Mouse (Mus musculus): ENCODE results near the gene Zbtb2. TPM values are rescaled to one million over a fixed set of nuclear protein-coding genes. Genes with fewer than 3 reads are reported as not detected.
"Not testable (repeated sequence)": the region's sequence is repeated elsewhere in the genome, so short reads cannot be mapped to it uniquely, and the experiment has no call there.

The Zbtb2 gene
- 11.7 and 12.8 TPM in 2 replicates for polyA plus RNA-seq (2015; fragmentation: Nextera tagmentation; extraction: Ambion mirVana)

DNA sequence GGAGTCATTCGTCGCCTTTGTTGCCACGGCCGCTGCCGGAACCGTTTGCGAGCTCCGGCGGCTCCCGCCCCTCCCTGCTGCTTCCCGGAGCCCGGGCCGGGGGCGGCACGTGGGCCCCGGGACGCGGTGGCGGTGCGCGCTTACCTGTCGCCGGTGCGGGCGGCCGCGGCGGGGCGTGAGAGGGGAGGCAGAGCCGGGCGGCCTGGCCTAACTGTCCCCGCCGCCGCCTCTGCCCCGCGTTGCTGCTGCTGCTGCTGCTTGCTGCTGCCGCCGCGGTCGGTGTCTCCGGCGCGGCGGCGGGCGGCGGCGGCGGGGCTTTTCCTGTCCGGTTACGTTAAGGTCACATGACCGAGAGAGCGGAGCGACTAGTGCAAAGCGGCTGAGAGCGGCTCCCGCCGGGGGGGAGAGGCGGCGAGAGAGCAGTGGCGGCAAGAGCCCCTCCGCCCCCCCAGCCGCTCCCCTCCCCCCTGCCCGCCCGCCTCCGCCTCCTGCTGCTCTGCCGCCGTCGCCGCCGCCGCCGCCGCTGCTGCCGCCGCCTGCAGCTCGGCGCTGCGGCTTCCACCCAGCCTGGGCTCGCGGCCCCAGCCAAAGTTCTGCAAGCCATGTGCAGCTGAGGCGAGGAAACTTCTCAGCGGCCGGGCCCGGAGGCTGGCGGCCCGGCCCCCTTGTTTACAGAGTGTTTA is at the start of gene Zbtb2:
Zbtb2 (minus strand) TSS at position 408 of the 683 bp plus-strand sequence.
- Histone ChIP-seq H3K9me3 (replicated peaks; ENCODE audit: control insufficient read depth, low read length) (no peaks in the 10 kb centered on the region), H3K27me3 (ENCODE audit: control insufficient read depth, insufficient read depth, low read length) (no peaks in the 10 kb centered on the region), H3K4me2 (ENCODE audit: low read depth, low read length) (peak within 1 kb of the TSS; percentile 93), H3K36me3 (ENCODE audit: control insufficient read depth, insufficient read depth, low read length) (0 out of 2 replicates have a peak, but pooled peaks cover 5% of the 10 kb centered on the region), H3K9ac (ENCODE audit: low read length) (peak within 1 kb of the TSS; percentile 99), H3K4me3 (replicated peaks; ENCODE audit: low read length) (peak within 1 kb of the TSS; percentile 92), H3K27ac (ENCODE audit: low read length) (peak within 1 kb of the TSS; percentile 99), H3K4me1 (ENCODE audit: control insufficient read depth, insufficient read depth, low read length) (peaks cover 34% of the 10 kb centered on the region)
- no peak for ATAC-seq (ENCODE audit: insufficient read depth, low FRiP score)
- under 1% methylated on average over 68 of the region's 87 CpGs for WGBS

DNA sequence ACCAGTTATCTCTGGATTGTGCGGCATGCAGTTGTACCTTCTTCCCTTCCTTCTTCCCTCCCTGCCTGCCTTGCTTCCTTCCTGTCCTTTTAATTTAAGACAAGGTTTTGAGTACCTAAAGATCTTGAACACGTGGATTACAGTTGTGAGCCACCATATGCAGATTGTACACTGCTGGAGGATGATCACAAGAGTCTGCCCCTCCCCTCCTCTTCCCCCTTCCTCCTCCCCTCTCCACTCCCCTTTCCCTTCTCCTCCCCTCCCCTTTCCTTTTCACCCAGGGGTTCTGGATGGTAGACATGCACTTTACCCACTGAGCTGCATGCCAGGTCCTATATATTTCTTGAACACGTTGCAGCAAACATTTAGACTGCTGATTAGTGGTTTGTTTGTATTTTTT is 47.5 kb upstream of the Zbtb2 start:
- H3K27ac ChIP-seq (ENCODE audit: low read length), result no peak overlapping the region
- H3K9me3 ChIP-seq (replicated peaks; ENCODE audit: control insufficient read depth, low read length), result no peaks in the 10 kb centered on the region
- H3K4me3 ChIP-seq (replicated peaks; ENCODE audit: low read length), result no peak overlapping the region
- no peak overlapping the region for H3K9ac ChIP-seq (ENCODE audit: low read length)
- H3K27me3 ChIP-seq (ENCODE audit: control insufficient read depth, insufficient read depth, low read length), result no peaks in the 10 kb centered on the region
- H3K4me2 ChIP-seq (ENCODE audit: low read depth, low read length), result no peak overlapping the region
- peaks cover 4% of the 10 kb centered on the region for H3K36me3 ChIP-seq (ENCODE audit: control insufficient read depth, insufficient read depth, low read length)
- ATAC-seq (ENCODE audit: insufficient read depth, low FRiP score), result no peak
- WGBS, result 89% methylated on average over 3 of the region's 3 CpGs
- peaks cover 14% of the 10 kb centered on the region for H3K4me1 ChIP-seq (ENCODE audit: control insufficient read depth, insufficient read depth, low read length)

DNA sequence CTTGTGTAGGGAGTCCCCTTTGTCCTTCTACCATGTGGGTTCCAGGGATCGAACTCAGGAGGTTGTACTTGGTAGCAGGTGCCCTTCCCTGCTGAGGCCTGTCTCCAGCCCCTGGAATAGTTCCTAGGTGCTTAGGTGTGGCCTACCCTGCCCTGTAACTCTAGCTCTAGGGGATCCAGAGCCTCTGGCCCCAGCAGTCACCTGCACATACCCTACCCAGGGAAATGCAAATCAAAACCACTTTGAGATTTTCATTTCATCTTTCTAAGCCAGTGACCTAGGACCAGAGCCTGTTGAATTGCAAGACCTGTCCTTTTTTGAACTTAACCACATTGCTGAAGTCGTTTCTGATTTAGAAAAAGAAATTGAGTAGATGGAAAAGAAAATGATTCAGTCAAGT is 46.0 kb upstream of the Zbtb2 start:
- not testable (repeated sequence) for ATAC-seq (ENCODE audit: insufficient read depth, low FRiP score); H3K9ac ChIP-seq (ENCODE audit: low read length); H3K9me3 ChIP-seq (replicated peaks; ENCODE audit: control insufficient read depth, low read length); H3K4me3 ChIP-seq (replicated peaks; ENCODE audit: low read length); H3K27me3 ChIP-seq (ENCODE audit: control insufficient read depth, insufficient read depth, low read length); H3K36me3 ChIP-seq (ENCODE audit: control insufficient read depth, insufficient read depth, low read length); H3K27ac ChIP-seq (ENCODE audit: low read length)
- Histone ChIP-seq H3K4me1 (ENCODE audit: control insufficient read depth, insufficient read depth, low read length) (peaks cover 14% of the 10 kb centered on the region), H3K4me2 (ENCODE audit: low read depth, low read length) (0 out of 2 replicates have a peak overlapping the region, but pooled peaks have one; percentile 55)
- 82% methylated on average over 2 of the region's 2 CpGs for WGBS

DNA sequence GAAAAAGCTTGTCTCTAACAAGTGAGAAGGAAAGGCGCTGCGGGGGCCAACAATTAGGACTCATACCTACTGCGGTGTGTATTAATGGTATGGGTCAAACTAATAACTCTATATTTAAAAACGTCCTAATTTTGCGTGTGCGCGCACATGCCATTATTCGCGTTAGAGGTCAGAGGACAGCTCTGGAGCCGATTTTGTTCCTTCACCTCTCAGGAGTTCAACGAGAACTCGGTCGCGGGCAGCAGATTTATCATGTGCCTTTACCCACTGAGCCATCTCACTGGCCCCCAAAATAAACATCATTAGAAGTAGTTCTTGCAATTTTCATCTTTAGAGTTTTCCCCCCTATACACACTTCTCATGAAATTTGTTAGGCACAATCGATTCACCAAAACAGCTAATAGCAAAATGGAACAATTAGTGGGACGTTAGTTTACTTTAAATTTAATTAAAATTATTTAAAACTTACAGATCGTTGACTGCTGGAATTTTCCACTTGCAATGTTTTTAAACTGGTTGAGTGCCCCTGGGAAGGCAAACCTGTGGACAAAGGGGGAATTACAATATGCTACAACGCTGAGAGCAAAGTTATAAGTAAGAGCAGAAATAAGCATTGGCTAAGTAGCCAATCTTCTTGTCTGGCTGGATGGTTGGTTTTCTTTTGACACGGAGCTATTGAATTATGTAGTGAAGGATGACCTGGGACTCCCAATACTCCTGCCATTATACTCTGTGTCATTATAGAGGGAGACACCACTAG is 45.3 kb upstream of the Zbtb2 start:
- H3K27me3 ChIP-seq (ENCODE audit: control insufficient read depth, insufficient read depth, low read length), result no peaks in the 10 kb centered on the region
- H3K9ac ChIP-seq (ENCODE audit: low read length), result peak overlapping the region; percentile 72
- H3K9me3 ChIP-seq (replicated peaks; ENCODE audit: control insufficient read depth, low read length), result no peaks in the 10 kb centered on the region
- WGBS, result 8% methylated on average over 19 of the region's 19 CpGs
- H3K36me3 ChIP-seq (ENCODE audit: control insufficient read depth, insufficient read depth, low read length), result peaks cover 3% of the 10 kb centered on the region
- peak overlapping the region; percentile 55 for H3K4me2 ChIP-seq (ENCODE audit: low read depth, low read length)
- H3K4me1 ChIP-seq (ENCODE audit: control insufficient read depth, insufficient read depth, low read length), result peaks cover 14% of the 10 kb centered on the region
- ATAC-seq (ENCODE audit: insufficient read depth, low FRiP score), result no peak
- peak overlapping the region; percentile 93 for H3K27ac ChIP-seq (ENCODE audit: low read length)
- H3K4me3 ChIP-seq (replicated peaks; ENCODE audit: low read length), result peak overlapping the region; percentile 64

DNA sequence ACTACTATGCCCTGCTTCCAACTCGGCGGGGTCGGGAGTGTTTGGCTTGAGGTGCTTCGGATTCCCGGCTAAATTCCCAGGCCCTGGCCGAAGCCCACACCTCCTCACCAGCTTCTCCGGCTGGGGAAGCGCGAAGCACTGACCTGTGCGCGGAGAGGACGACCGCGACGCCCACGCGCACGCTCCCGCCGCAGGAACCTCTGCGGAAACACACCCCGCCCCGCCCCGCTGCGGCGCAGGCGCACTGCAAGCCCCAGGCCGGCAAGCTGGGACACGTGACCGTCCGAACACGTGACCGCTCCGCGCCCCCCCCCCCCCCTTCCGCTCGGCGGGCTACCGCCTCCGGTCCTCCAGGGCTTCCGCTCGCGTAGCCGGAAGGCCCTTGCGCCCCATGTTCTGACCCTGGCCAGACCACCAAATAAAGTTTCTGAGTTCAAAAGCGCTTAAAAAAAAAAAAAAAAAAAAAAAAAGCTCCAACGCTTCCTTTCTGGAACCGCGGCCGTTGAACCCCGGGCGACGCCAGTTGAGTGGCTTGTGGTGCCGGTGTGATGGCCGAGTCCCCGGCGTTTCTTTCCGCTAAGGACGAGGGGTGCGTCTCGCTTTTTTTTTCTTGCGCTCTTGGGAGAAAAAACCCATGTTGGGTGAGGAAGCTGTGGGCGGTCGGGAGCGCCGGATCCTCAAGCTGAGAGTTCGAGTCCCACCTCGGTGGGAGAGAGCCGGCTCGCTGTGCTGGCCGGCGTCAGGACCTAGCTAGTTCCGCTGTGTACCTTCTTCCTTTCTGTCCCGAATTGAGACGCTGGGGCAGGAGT is 44.4 kb upstream of the Zbtb2 start, which contains the start of the genes Rmnd1 and Armt1:
Rmnd1 (minus strand) TSS at position 266 of the 809 bp plus-strand sequence.
Armt1 (plus strand) TSS at position 345 of the 809 bp plus-strand sequence.
- no peaks in the 10 kb centered on the region for H3K9me3 ChIP-seq (replicated peaks; ENCODE audit: control insufficient read depth, low read length)
- no peaks in the 10 kb centered on the region; the same call in 1 of the 2 replicates for H3K36me3 ChIP-seq (ENCODE audit: control insufficient read depth, insufficient read depth, low read length)
- peak; percentile 97 for ATAC-seq (ENCODE audit: insufficient read depth, low FRiP score)
- H3K4me2 ChIP-seq (ENCODE audit: low read depth, low read length), result peak within 1 kb of the TSS; percentile 90
- H3K4me3 ChIP-seq (replicated peaks; ENCODE audit: low read length), result peak within 1 kb of the TSS; percentile 82
- H3K4me1 ChIP-seq (ENCODE audit: control insufficient read depth, insufficient read depth, low read length), result peaks cover 14% of the 10 kb centered on the region
- peak within 1 kb of the TSS; percentile 93 for H3K27ac ChIP-seq (ENCODE audit: low read length)
- WGBS, result under 1% methylated on average over 75 of the region's 75 CpGs
- H3K27me3 ChIP-seq (ENCODE audit: control insufficient read depth, insufficient read depth, low read length), result no peaks in the 10 kb centered on the region
- peak within 1 kb of the TSS; percentile 82 for H3K9ac ChIP-seq (ENCODE audit: low read length)

DNA sequence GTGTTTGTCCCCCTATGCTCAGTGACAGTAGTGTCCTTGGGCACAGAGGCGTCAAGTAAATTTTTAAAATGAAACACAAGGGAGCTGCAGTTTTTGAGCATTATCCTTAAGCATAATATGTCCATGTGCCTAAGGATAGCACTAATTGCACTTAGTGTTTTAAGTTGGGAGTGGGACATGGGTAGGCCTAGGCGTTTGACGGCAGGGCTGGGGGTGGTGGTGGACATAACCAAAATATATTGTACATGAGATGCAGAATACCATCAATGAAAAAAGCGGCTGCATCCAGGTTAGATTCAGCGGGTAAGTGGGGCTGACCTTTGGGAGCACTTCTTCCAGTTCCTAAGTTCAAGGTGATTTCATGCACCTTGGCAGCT is 43.8 kb upstream of the Zbtb2 start:
- peaks cover 14% of the 10 kb centered on the region for H3K4me1 ChIP-seq (ENCODE audit: control insufficient read depth, insufficient read depth, low read length)
- ATAC-seq (ENCODE audit: insufficient read depth, low FRiP score), result peak; percentile 2
- peak overlapping the region; percentile 90 for H3K4me2 ChIP-seq (ENCODE audit: low read depth, low read length)
- H3K36me3 ChIP-seq (ENCODE audit: control insufficient read depth, insufficient read depth, low read length), result peaks cover 4% of the 10 kb centered on the region
- H3K4me3 ChIP-seq (replicated peaks; ENCODE audit: low read length), result peak overlapping the region; percentile 82
- no peaks in the 10 kb centered on the region for H3K9me3 ChIP-seq (replicated peaks; ENCODE audit: control insufficient read depth, low read length)
- WGBS, result 10% methylated on average over 5 of the region's 5 CpGs
- H3K9ac ChIP-seq (ENCODE audit: low read length), result peak overlapping the region; percentile 82
- H3K27ac ChIP-seq (ENCODE audit: low read length), result peak overlapping the region; percentile 49; the same call in 1 of the 2 replicates
- H3K27me3 ChIP-seq (ENCODE audit: control insufficient read depth, insufficient read depth, low read length), result no peaks in the 10 kb centered on the region

DNA sequence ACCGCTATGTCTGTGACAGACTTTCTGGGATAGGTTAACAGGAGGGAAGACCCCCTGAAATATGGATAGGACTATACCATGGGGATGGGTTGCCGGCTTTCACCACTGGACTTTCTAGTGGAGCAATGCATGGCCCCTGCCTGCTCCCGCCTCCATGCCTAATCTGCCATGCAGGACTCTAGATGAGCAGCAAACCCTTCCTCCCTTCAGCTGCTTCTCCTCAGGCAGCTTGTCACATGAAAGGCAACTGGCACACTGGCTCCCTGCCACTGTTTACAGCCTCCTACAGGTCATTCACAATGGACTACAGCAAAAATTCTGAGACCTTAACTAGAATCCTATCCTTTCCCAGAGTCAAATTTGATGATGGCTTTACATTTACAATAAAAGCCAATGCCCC is 42.9 kb upstream of the Zbtb2 start:
- no peak overlapping the region for H3K27ac ChIP-seq (ENCODE audit: low read length)
- H3K27me3 ChIP-seq (ENCODE audit: control insufficient read depth, insufficient read depth, low read length), result no peaks in the 10 kb centered on the region
- no peak overlapping the region for H3K4me3 ChIP-seq (replicated peaks; ENCODE audit: low read length)
- H3K4me1 ChIP-seq (ENCODE audit: control insufficient read depth, insufficient read depth, low read length), result peaks cover 14% of the 10 kb centered on the region
- peaks cover 4% of the 10 kb centered on the region for H3K36me3 ChIP-seq (ENCODE audit: control insufficient read depth, insufficient read depth, low read length)
- H3K4me2 ChIP-seq (ENCODE audit: low read depth, low read length), result peak overlapping the region; percentile 90
- WGBS, result 84% methylated on average over 3 of the region's 3 CpGs
- no peaks in the 10 kb centered on the region for H3K9me3 ChIP-seq (replicated peaks; ENCODE audit: control insufficient read depth, low read length)
- no peak for ATAC-seq (ENCODE audit: insufficient read depth, low FRiP score)
- H3K9ac ChIP-seq (ENCODE audit: low read length), result peak overlapping the region; percentile 82; the same call in 1 of the 2 replicates

DNA sequence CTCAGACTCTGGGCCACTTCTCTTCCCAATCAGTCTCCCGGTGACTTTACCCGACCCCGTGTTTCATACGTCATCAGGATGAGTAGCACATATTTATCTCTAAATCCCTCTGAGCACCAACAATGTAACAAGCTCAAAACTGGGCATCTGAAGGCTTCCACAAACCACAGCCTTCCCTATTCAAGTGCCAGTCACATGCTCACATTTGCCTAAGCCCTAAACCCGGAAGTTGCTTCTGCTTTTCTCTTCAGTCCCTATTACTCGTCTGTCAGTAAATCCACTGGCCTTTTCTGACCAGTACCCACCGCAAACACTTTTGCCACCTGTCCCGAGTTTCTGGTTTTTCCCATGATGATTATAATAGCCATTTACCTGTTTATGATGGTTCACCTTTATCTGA is 42.5 kb upstream of the Zbtb2 start:
- Histone ChIP-seq H3K4me1 (ENCODE audit: control insufficient read depth, insufficient read depth, low read length) (peaks cover 14% of the 10 kb centered on the region), H3K9ac (ENCODE audit: low read length) (peak overlapping the region; percentile 82; the same call in 1 of the 2 replicates), H3K9me3 (replicated peaks; ENCODE audit: control insufficient read depth, low read length) (no peaks in the 10 kb centered on the region), H3K36me3 (ENCODE audit: control insufficient read depth, insufficient read depth, low read length) (peaks cover 4% of the 10 kb centered on the region), H3K27me3 (ENCODE audit: control insufficient read depth, insufficient read depth, low read length) (no peaks in the 10 kb centered on the region), H3K4me2 (ENCODE audit: low read depth, low read length) (peak overlapping the region; percentile 27; the same call in 1 of the 2 replicates), H3K27ac (ENCODE audit: low read length) (no peak overlapping the region), H3K4me3 (replicated peaks; ENCODE audit: low read length) (no peak overlapping the region)
- no peak for ATAC-seq (ENCODE audit: insufficient read depth, low FRiP score)
- 84% methylated on average over 8 of the region's 8 CpGs for WGBS
